Mouse (Mus musculus) limb, embryonic 13.5 days (tissue): ENCODE results near the gene Spock3. TPM values are rescaled to one million over a fixed set of nuclear protein-coding genes. Genes with fewer than 3 reads are reported as not detected.

Experiments
- ATAC-seq: fragments of 200-750 bp; cut with Nextera tagmentation; 2 replicates; pipeline ENCODE4 v1.8.0; 2017; ENCODE audit warnings: low read depth, moderate number of reproducible peaks, moderate TSS enrichment; ENCODE audit not compliant: low FRiP score
- H3K27ac ChIP-seq: fragments of 300-500 bp; sonication (generic); 2 replicates; pipeline ENCODE4 v1.5.1; 2015; ENCODE audit warnings: inconsistent platforms, mild to moderate bottlenecking, moderate library complexity
- H3K27me3 ChIP-seq: fragments of 300-500 bp; sonication (generic); 2 replicates; pipeline ENCODE4 v1.6.1; 2015; ENCODE audit warnings: mild to moderate bottlenecking, inconsistent platforms
- H3K36me3 ChIP-seq: fragments of 300-500 bp; sonication (generic); 2 replicates; pipeline ENCODE4 v1.6.1; 2015; ENCODE audit warnings: inconsistent platforms, mild to moderate bottlenecking, moderate library complexity
- H3K4me1 ChIP-seq: fragments of 300-500 bp; sonication (generic); 2 replicates; pipeline ENCODE4 v1.6.1; 2015; ENCODE audit warnings: inconsistent platforms
- H3K4me2 ChIP-seq: fragments of 300-500 bp; sonication (generic); replicated peaks from 2 replicates; pipeline ENCODE4 v1.6.1; 2015; ENCODE audit warnings: inconsistent platforms, mild to moderate bottlenecking, moderate library complexity
- H3K4me3 ChIP-seq: fragments of 300-500 bp; sonication (generic); 2 replicates; pipeline ENCODE4 v1.5.1; 2015; ENCODE audit warnings: moderate library complexity, mild to moderate bottlenecking, inconsistent platforms
- H3K9ac ChIP-seq: fragments of 300-500 bp; sonication (generic); 2 replicates; pipeline ENCODE4 v1.6.1; 2015; ENCODE audit warnings: mild to moderate bottlenecking, inconsistent platforms
- H3K9me3 ChIP-seq: fragments of 300-500 bp; sonication (generic); 2 replicates; pipeline ENCODE4 v1.6.1; 2016; ENCODE audit warnings: inconsistent platforms
- WGBS: fragments of 180-500 bp; shearing (Covaris S2); methylation state at CpG from one replicate; pipeline ENCODE4 v1.1.7; 2015; 5-methylcytosine and 5-hydroxymethylcytosine counted together
- polyA plus RNA-seq: library from polyadenylated mRNA; unstranded; fragments of >200 nt; fragmentation: Nextera tagmentation; extraction: Ambion mirVana; gene quantifications from 2 replicates; pipeline ENCODE4 v1.2.1, GENCODE M21; 2015

The Spock3 gene
- polyA plus RNA-seq, 1 experiment from 2014 or later: 16.5 TPM

GRCm38 (mm10) chr8:63165326-63165725 lies 214.5 kb downstream of the Spock3 start:
- Histone ChIP-seq H3K27me3 (no peaks in the 10 kb centered on the region), H3K9me3 (no peaks in the 10 kb centered on the region)

GRCm38 (mm10) chr8:63169956-63170355 lies 219.1 kb downstream of the Spock3 start:
- Histone ChIP-seq H3K4me3 (no peak overlapping the region), H3K27ac (no peak overlapping the region), H3K27me3 (no peaks in the 10 kb centered on the region), H3K36me3 (no peaks in the 10 kb centered on the region), H3K9me3 (no peaks in the 10 kb centered on the region), H3K4me1 (no peaks in the 10 kb centered on the region), H3K4me2 (no peak overlapping the region), H3K9ac (no peak overlapping the region)
- no peak for ATAC-seq

More at GRCm38 (mm10) chr8:63165326-63165725, 214.5 kb downstream of the Spock3 start:
- Histone ChIP-seq H3K4me1 (no peaks in the 10 kb centered on the region), H3K36me3 (no peaks in the 10 kb centered on the region), H3K9ac (no peak overlapping the region), H3K4me2 (no peak overlapping the region), H3K4me3 (no peak overlapping the region), H3K27ac (no peak overlapping the region)
- no peak for ATAC-seq

GRCm38 (mm10) chr8:63181272-63181671 lies 230.5 kb downstream of the Spock3 start:
- Histone ChIP-seq H3K36me3 (no peaks in the 10 kb centered on the region), H3K9ac (no peak overlapping the region), H3K4me1 (no peaks in the 10 kb centered on the region), H3K9me3 (no peaks in the 10 kb centered on the region), H3K4me3 (no peak overlapping the region), H3K4me2 (no peak overlapping the region), H3K27me3 (no peaks in the 10 kb centered on the region), H3K27ac (no peak overlapping the region)
- 38% methylated on average over 1 of the region's 1 CpGs for WGBS
- ATAC-seq: no peak

- H3K36me3 ChIP-seq: no peaks in the 10 kb centered on the region
- H3K9me3 ChIP-seq: no peaks in the 10 kb centered on the region
- H3K4me2 ChIP-seq: no peak overlapping the region
- H3K27me3 ChIP-seq: no peaks in the 10 kb centered on the region
- no peaks in the 10 kb centered on the region for H3K4me1 ChIP-seq
- no peak for ATAC-seq
- no peak overlapping the region for H3K4me3 ChIP-seq
- no peak overlapping the region for H3K27ac ChIP-seq
- no peak overlapping the region for H3K9ac ChIP-seq
Observed at GRCm38 (mm10) chr8:63258812-63259385, 308.1 kb downstream of the Spock3 start.

GRCm38 (mm10) chr8:63262516-63262915 lies 311.7 kb downstream of the Spock3 start:
- H3K4me3 ChIP-seq: no peak overlapping the region
- H3K9ac ChIP-seq: no peak overlapping the region
- no peaks in the 10 kb centered on the region for H3K4me1 ChIP-seq
- no peaks in the 10 kb centered on the region for H3K27me3 ChIP-seq
- H3K36me3 ChIP-seq: no peaks in the 10 kb centered on the region
- 83% methylated on average over 4 of the region's 4 CpGs for WGBS
- no peaks in the 10 kb centered on the region for H3K9me3 ChIP-seq
- no peak for ATAC-seq
- H3K27ac ChIP-seq: no peak overlapping the region
- no peak overlapping the region for H3K4me2 ChIP-seq

- WGBS: 64% methylated on average over 1 of the region's 1 CpGs
- Histone ChIP-seq H3K9me3 (no peaks in the 10 kb centered on the region), H3K27ac (no peak overlapping the region), H3K36me3 (no peaks in the 10 kb centered on the region), H3K4me2 (no peak overlapping the region), H3K4me1 (no peaks in the 10 kb centered on the region), H3K27me3 (no peaks in the 10 kb centered on the region), H3K9ac (no peak overlapping the region), H3K4me3 (no peak overlapping the region)
- ATAC-seq: peak; percentile 59; the same call in 1 of the 2 replicates
Observed at GRCm38 (mm10) chr8:63335366-63335765, 384.6 kb downstream of the Spock3 start.

- Histone ChIP-seq H3K27me3 (no peaks in the 10 kb centered on the region), H3K9me3 (no peaks in the 10 kb centered on the region), H3K9ac (no peak overlapping the region), H3K4me3 (no peak overlapping the region), H3K27ac (no peak overlapping the region), H3K4me1 (no peaks in the 10 kb centered on the region), H3K36me3 (no peaks in the 10 kb centered on the region), H3K4me2 (no peak overlapping the region)
- 76% methylated on average over 6 of the region's 6 CpGs for WGBS
- no peak for ATAC-seq
Observed at GRCm38 (mm10) chr8:63368580-63368979, 417.8 kb downstream of the Spock3 start.

GRCm38 (mm10) chr8:63397659-63398058 lies 446.9 kb downstream of the Spock3 start:
- Histone ChIP-seq H3K27ac (no peak overlapping the region), H3K27me3 (no peaks in the 10 kb centered on the region), H3K9me3 (no peaks in the 10 kb centered on the region), H3K4me2 (no peak overlapping the region), H3K4me3 (no peak overlapping the region), H3K36me3 (no peaks in the 10 kb centered on the region), H3K9ac (no peak overlapping the region), H3K4me1 (no peaks in the 10 kb centered on the region)
- ATAC-seq: no peak
